Mouse (Mus musculus) forebrain, embryonic 16.5 days (tissue): ENCODE data around the gene Usp48. TPM values are rescaled to one million over a fixed set of nuclear protein-coding genes. Genes with fewer than 3 reads are reported as not detected.

Experiments
- ATAC-seq: fragments of 200-750 bp; cut with Nextera tagmentation; 2 replicates; pipeline ENCODE4 v1.8.0; 2017; ENCODE audit warnings: mild to moderate bottlenecking, moderate library complexity
- H3K27ac ChIP-seq: fragments of 300-500 bp; sonication (generic); 2 replicates; pipeline ENCODE4 v1.5.1; 2014; ENCODE audit warnings: low read length, control low read depth
- H3K27me3 ChIP-seq: fragments of 300-500 bp; sonication (generic); replicated peaks from 2 replicates; pipeline ENCODE4 v1.6.1; 2014; ENCODE audit warnings: low read length; ENCODE audit not compliant: control insufficient read depth, insufficient read depth
- H3K36me3 ChIP-seq: fragments of 300-500 bp; sonication (generic); 2 replicates; pipeline ENCODE4 v1.6.1; 2014; ENCODE audit not compliant: control insufficient read depth, insufficient read depth
- H3K4me1 ChIP-seq: fragments of 300-500 bp; sonication (generic); replicated peaks from 2 replicates; pipeline ENCODE4 v1.6.1; 2014; ENCODE audit warnings: low read length; ENCODE audit not compliant: control insufficient read depth, insufficient read depth
- H3K4me2 ChIP-seq: fragments of 300-500 bp; sonication (generic); 2 replicates; pipeline ENCODE4 v1.6.1; 2014; ENCODE audit warnings: mild to moderate bottlenecking, low read length, control low read depth
- H3K4me3 ChIP-seq: fragments of 300-500 bp; sonication (generic); replicated peaks from 2 replicates; pipeline ENCODE4 v1.5.1; 2014; ENCODE audit warnings: mild to moderate bottlenecking, low read length, control low read depth
- H3K9ac ChIP-seq: fragments of 300-500 bp; sonication (generic); replicated peaks from 2 replicates; pipeline ENCODE4 v1.6.1; 2014; ENCODE audit warnings: low read depth, low read length, control low read depth
- H3K9me3 ChIP-seq: fragments of 300-500 bp; sonication (generic); 2 replicates; pipeline ENCODE4 v1.6.1; 2016; ENCODE audit warnings: low read length; ENCODE audit not compliant: control insufficient read depth
- WGBS: fragments of 180-500 bp; shearing (Covaris S2); extraction: QIAGEN DNeasy Blood & Tissue Kit; methylation state at CpG from one replicate; pipeline ENCODE4 v1.1.7; 2014; 5-methylcytosine and 5-hydroxymethylcytosine counted together
- polyA plus RNA-seq: library from polyadenylated mRNA; unstranded; fragments of >200 nt; fragmentation: Nextera tagmentation; extraction: Ambion mirVana; gene quantifications from 2 replicates; pipeline ENCODE4 v1.2.1, GENCODE M21; 2015

The Usp48 gene
- polyA plus RNA-seq, 1 experiment from 2014 or later = 80.1 TPM

DNA sequence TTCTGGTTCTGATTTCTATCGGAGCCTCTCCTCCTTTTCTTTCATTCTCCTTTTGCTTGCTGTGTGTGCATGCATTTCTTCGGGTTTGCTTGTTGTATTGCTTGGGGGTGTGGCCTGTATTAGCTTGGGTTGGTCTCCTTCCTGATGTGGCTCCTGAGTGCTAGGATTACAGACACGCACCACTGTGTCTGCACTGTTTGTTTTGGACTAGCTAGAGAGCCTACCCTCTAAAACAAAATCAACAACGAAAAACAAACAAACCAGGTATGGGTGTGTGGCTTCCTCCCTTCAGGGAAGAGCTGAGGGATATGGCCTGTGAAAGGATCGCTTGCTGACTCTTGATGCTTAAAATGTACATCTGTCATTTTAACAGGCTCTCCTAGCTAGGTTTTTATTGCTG lies 57.4 kb downstream of the Usp48 start:
- Histone ChIP-seq H3K4me1 (no peaks in the 10 kb centered on the region), H3K36me3 (peaks cover 24% of the 10 kb centered on the region), H3K9ac (no peak overlapping the region), H3K4me2 (no peak overlapping the region), H3K4me3 (no peak overlapping the region), H3K27ac (no peak overlapping the region), H3K9me3 (no peaks in the 10 kb centered on the region), H3K27me3 (no peaks in the 10 kb centered on the region)
- no peak for ATAC-seq
- WGBS = 84% methylated on average over 5 of the region's 5 CpGs

- H3K9me3 ChIP-seq = no peaks in the 10 kb centered on the region
- no peaks in the 10 kb centered on the region for H3K4me1 ChIP-seq
- no peak overlapping the region for H3K9ac ChIP-seq
- no peak overlapping the region for H3K27ac ChIP-seq
- H3K4me2 ChIP-seq = no peak overlapping the region
- no peaks in the 10 kb centered on the region for H3K27me3 ChIP-seq
- ATAC-seq = no peak
- peaks cover 21% of the 10 kb centered on the region for H3K36me3 ChIP-seq
- H3K4me3 ChIP-seq = no peak overlapping the region
- WGBS = 94% methylated on average over 5 of the region's 5 CpGs
Measured at GRCm38 (mm10) chr4:137652835-137653346, 59.3 kb downstream of the Usp48 start.

DNA sequence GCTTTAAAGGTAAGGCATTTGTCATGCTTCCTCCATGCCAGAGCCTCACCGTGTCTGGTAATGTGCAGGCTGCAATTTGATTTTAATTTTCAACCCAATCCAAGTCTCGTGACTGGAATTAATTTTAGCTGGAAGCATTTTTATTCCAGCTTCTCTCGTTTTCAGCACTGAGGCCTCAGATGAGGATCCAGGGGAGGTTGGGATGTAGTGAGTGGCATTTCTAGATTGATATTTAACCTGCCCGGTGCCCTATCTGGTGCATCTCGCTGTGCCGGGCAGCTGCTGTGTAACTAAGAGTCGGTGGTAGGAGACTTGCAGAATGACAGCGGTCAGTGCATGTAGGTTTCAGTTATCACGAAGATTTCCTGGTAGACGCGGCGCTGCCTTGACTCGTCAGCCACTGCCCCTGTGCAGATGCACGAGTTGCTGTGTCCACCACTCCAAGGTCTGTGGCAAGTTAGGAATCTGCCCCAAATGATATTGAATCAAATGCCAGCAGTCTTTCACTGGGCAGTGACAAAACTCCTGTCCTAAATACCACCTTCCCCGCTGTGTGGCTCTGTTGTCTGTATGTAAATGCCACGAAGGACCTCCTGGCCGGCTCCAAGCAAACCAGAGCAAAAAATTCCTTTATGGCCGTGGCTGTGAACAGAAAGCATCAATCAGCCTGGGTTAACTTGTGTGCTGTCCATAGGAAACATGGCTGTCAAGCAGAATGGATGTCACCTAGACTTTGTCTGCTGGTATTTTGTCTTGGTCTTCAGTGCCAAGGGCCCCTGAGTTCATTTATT lies 61.9 kb downstream of the Usp48 start:
- no peak overlapping the region for H3K4me3 ChIP-seq
- WGBS = 82% methylated on average over 18 of the region's 18 CpGs

GRCm38 (mm10) chr4:137657674-137658073 lies 64.1 kb downstream of the Usp48 start:
- Histone ChIP-seq H3K9ac (no peak overlapping the region), H3K4me2 (no peak overlapping the region), H3K9me3 (no peaks in the 10 kb centered on the region), H3K27ac (no peak overlapping the region), H3K36me3 (peaks cover 12% of the 10 kb centered on the region), H3K4me3 (no peak overlapping the region), H3K27me3 (no peaks in the 10 kb centered on the region), H3K4me1 (peaks cover 7% of the 10 kb centered on the region)
- WGBS = 76% methylated on average over 8 of the region's 8 CpGs
- ATAC-seq = no peak

More for the DNA sequence above, 61.9 kb downstream of the Usp48 start:
- Histone ChIP-seq H3K27ac (no peak overlapping the region), H3K9me3 (no peaks in the 10 kb centered on the region), H3K36me3 (peaks cover 13% of the 10 kb centered on the region), H3K4me2 (no peak overlapping the region), H3K27me3 (no peaks in the 10 kb centered on the region), H3K4me1 (peaks cover 2% of the 10 kb centered on the region; the same call in 1 of the 2 replicates), H3K9ac (no peak overlapping the region)
- ATAC-seq = no peak

- H3K9ac ChIP-seq = no peak overlapping the region
- no peaks in the 10 kb centered on the region for H3K9me3 ChIP-seq
- no peak overlapping the region for H3K4me2 ChIP-seq
- H3K36me3 ChIP-seq = peaks cover 5% of the 10 kb centered on the region
- ATAC-seq = no peak
- no peak overlapping the region for H3K27ac ChIP-seq
- WGBS = 55% methylated on average over 4 of the region's 4 CpGs
- H3K4me3 ChIP-seq = no peak overlapping the region
- peaks cover 20% of the 10 kb centered on the region for H3K4me1 ChIP-seq
- H3K27me3 ChIP-seq = no peaks in the 10 kb centered on the region
Measured at GRCm38 (mm10) chr4:137659541-137659940, 66.0 kb downstream of the Usp48 start.

GRCm38 (mm10) chr4:137660364-137661077 lies 67.0 kb downstream of the Usp48 start:
- no peak for ATAC-seq
- no peak overlapping the region for H3K9ac ChIP-seq
- H3K4me3 ChIP-seq = no peak overlapping the region
- H3K27ac ChIP-seq = no peak overlapping the region
- H3K27me3 ChIP-seq = no peaks in the 10 kb centered on the region
- no peak overlapping the region for H3K4me2 ChIP-seq
- H3K9me3 ChIP-seq = no peaks in the 10 kb centered on the region
- H3K36me3 ChIP-seq = peaks cover 5% of the 10 kb centered on the region
- H3K4me1 ChIP-seq = peaks cover 23% of the 10 kb centered on the region
- 58% methylated on average over 10 of the region's 10 CpGs for WGBS

GRCm38 (mm10) chr4:137661078-137661450 lies 67.5 kb downstream of the Usp48 start:
- WGBS = 51% methylated on average over 2 of the region's 2 CpGs
- no peak overlapping the region for H3K9ac ChIP-seq
- H3K4me1 ChIP-seq = peaks cover 24% of the 10 kb centered on the region
- H3K9me3 ChIP-seq = no peaks in the 10 kb centered on the region
- no peaks in the 10 kb centered on the region for H3K27me3 ChIP-seq
- no peak overlapping the region for H3K27ac ChIP-seq
- peaks cover 1% of the 10 kb centered on the region for H3K36me3 ChIP-seq
- H3K4me2 ChIP-seq = no peak overlapping the region
- ATAC-seq = no peak
- no peak overlapping the region for H3K4me3 ChIP-seq

GRCm38 (mm10) chr4:137661547-137661946 lies 68.0 kb downstream of the Usp48 start:
- H3K27ac ChIP-seq = 0 out of 2 replicates have a peak overlapping the region, but pooled peaks have one; percentile 10
- peaks cover 28% of the 10 kb centered on the region for H3K4me1 ChIP-seq
- ATAC-seq = 0 out of 2 replicates have a peak, but pooled peaks have one; percentile 13
- H3K4me3 ChIP-seq = no peak overlapping the region
- H3K27me3 ChIP-seq = no peaks in the 10 kb centered on the region
- no peaks in the 10 kb centered on the region for H3K36me3 ChIP-seq
- H3K9ac ChIP-seq = no peak overlapping the region
- H3K4me2 ChIP-seq = no peak overlapping the region
- 20% methylated on average over 6 of the region's 6 CpGs for WGBS
- no peaks in the 10 kb centered on the region for H3K9me3 ChIP-seq

DNA sequence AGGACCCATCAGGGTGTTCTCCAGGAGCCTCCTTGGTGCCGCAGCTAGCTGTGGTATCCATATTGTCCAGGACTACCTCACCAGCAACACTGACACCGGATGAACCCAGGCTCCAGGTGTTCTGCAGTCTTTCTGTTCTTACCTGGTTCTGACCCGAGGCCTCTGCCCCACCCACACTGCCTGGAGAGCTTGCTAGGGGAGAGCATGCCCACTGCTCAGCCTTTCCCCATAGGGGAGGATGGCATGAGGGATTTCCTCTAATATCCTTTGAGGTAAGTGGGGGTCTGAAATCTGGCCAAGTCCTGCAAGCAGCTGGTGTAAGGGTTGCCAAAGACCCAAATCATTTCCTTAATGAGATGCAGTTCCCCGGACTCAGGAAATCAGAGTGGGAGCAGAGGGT lies 69.9 kb downstream of the Usp48 start:
- WGBS = 69% methylated on average over 4 of the region's 4 CpGs
- ATAC-seq = no peak

More for the DNA sequence above, 69.9 kb downstream of the Usp48 start:
- no peaks in the 10 kb centered on the region for H3K36me3 ChIP-seq
- no peak overlapping the region for H3K4me2 ChIP-seq
- H3K4me1 ChIP-seq = peaks cover 44% of the 10 kb centered on the region
- H3K9me3 ChIP-seq = no peaks in the 10 kb centered on the region
- no peak overlapping the region for H3K4me3 ChIP-seq
- no peak overlapping the region for H3K27ac ChIP-seq
- H3K9ac ChIP-seq = no peak overlapping the region
- no peaks in the 10 kb centered on the region for H3K27me3 ChIP-seq
